Mouse (Mus musculus) lung, postnatal 0 days (tissue): ENCODE measurements around the gene Mical2.

ENCODE experiments used
- CTCF ChIP-seq: IDR thresholded peaks from 2 replicates; pipeline ENCODE4 v1.5.1; 2016; ENCODE audit warnings: antibody characterized with exemption, mild to moderate bottlenecking
- EP300 ChIP-seq: IDR thresholded peaks from 2 replicates; pipeline ENCODE4 v1.6.1; 2016; ENCODE audit warnings: antibody characterized with exemption, mild to moderate bottlenecking, control low read depth

- TF ChIP-seq CTCF (no peak), EP300 (no peak)
Observed at GRCm38 (mm10) chr7:112405578-112405977, 179.9 kb downstream of the Mical2 start.
